Mouse (Mus musculus) liver, adult 2 months (tissue): ENCODE data around the gene Gm20696.

ENCODE experiments used
- CTCF ChIP-seq: fragments of 200-500 bp; IDR thresholded peaks from 2 replicates; pipeline ENCODE4 v1.5.1; 2011; ENCODE audit warnings: low read depth, low read length, control low read depth
- POLR2A ChIP-seq: fragments of 200-500 bp; IDR thresholded peaks from 2 replicates; pipeline ENCODE4 v1.6.1; 2011; ENCODE audit warnings: low read length, control low read depth; ENCODE audit not compliant: insufficient read depth; ENCODE audit errors: extremely low read depth

GRCm38 (mm10) chr6:99443460-99443859, 223.1 kb downstream of the Gm20696 start:
- TF ChIP-seq CTCF (no peak), POLR2A (no peak)
